Mouse (Mus musculus) megakaryocyte progenitor cell, adult 5-6 weeks (primary cell): ENCODE results near the gene Erap1. TPM values are rescaled to one million over a fixed set of nuclear protein-coding genes. Genes with fewer than 3 reads are reported as not detected.

Experiments
- total RNA-seq, 2 experiments: library from RNA; stranded (forward) in 1 of 2; stranded (reverse) in 1 of 2; fragments of 157-497, 149-512 nt in 1 of 2; fragments of 200-1000 nt in 1 of 2; gene quantifications; 2 replicates each; pipeline versions ENCODE4 v1.2.3 to v1.2.4; 2015 to 2017

The Erap1 gene
- total RNA-seq, 2 experiments from 2014 or later: 142 TPM

Other genes starting within 250 kb of the Erap1 start
- gene Zfp72, start 248.7 kb upstream of the Erap1 start, total RNA-seq (2015): 3.6 and 7.1 TPM in 2 replicates
- 5.4 and 8.7 TPM in 2 replicates for gene Zfp72, start 248.7 kb upstream of the Erap1 start, total RNA-seq (2017)
- 79.9 and 83.8 TPM in 2 replicates for gene Ftl1-ps1, start 239.9 kb upstream of the Erap1 start, total RNA-seq (2015)
- gene Ftl1-ps1, start 239.9 kb upstream of the Erap1 start, total RNA-seq (2017): 14.8 and 15.2 TPM in 2 replicates
- 20.5 and 23.0 TPM in 2 replicates for gene Zfp825, start 145.6 kb upstream of the Erap1 start, total RNA-seq (2015)
- 7.1 and 8.2 TPM in 2 replicates for gene Zfp825, start 145.6 kb upstream of the Erap1 start, total RNA-seq (2017)
- gene Cast, start 169.2 kb downstream of the Erap1 start, total RNA-seq (2015): 34.6 and 42.2 TPM in 2 replicates
- gene Cast, start 169.2 kb downstream of the Erap1 start, total RNA-seq (2017): 76.4 and 84.1 TPM in 2 replicates